Comparison of ENCODE assay signal across 22 mouse cellular contexts in the genomic region with DNA sequence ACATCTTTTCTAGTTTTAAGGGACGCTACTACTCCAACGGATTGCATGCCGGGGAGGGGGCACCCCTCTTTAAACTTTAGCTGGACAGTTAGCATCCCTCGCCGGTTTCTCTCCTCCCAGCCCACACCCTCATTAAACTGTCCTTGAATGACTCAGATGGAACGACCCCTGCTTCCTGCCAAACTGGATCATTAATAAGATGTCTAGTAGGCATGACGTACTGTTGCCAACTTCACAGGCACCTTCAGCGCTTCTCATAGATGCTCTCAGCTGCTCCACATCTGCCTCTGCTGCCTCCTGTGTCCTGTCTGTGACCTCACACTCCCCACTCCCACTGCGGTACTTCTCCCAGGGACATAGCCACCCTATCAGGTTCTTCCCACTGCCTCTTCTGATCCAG.
"Had no signal": no experiment of that assay in that cellular context is flagged by ENCODE, and none has a peak within 500 bp of the region (broad histone marks: within the 10 kb centered on the region; RNA-seq: fewer than 3 reads in every experiment).

No protein-coding gene starts in this region.

- H3K4me2 ChIP-seq: limb, embryonic 13.5 days; liver, embryonic 12.5 days; liver, embryonic 15.5 days; lung, embryonic 15.5 days; midbrain, embryonic 13.5 days; neural tube, embryonic 13.5 days; stomach, embryonic 15.5 days had no signal

- H3K9me3 ChIP-seq: limb, embryonic 10.5 days; limb, embryonic 13.5 days; liver, embryonic 12.5 days; liver, embryonic 15.5 days; lung, embryonic 15.5 days; midbrain, embryonic 10.5 days; midbrain, embryonic 13.5 days; neural tube, embryonic 13.5 days; stomach, embryonic 15.5 days had no signal

- DNase-seq: kidney, postnatal 10 days; kidney, postnatal 4 days; liver; lung, adult 18-20 months; lung, postnatal 10 days; lung, postnatal 36 days; retina, postnatal 1 day; right cerebral cortex, postnatal 25 days; spleen, adult 18-20 months had no signal

- H3K9ac ChIP-seq: limb, embryonic 13.5 days; liver, embryonic 12.5 days; liver, embryonic 15.5 days; lung, embryonic 15.5 days; midbrain, embryonic 13.5 days; neural tube, embryonic 13.5 days; stomach, embryonic 15.5 days had no signal

- H3K27ac ChIP-seq: limb, embryonic 10.5 days; limb, embryonic 13.5 days; liver, embryonic 12.5 days; liver, embryonic 15.5 days; lung, embryonic 15.5 days; midbrain, embryonic 10.5 days; midbrain, embryonic 13.5 days; neural tube, embryonic 13.5 days; stomach, embryonic 15.5 days had no signal

- H3K27me3 ChIP-seq: limb, embryonic 13.5 days; midbrain, embryonic 13.5 days; neural tube, embryonic 13.5 days had no signal

- H3K36me3 ChIP-seq: limb, embryonic 10.5 days; limb, embryonic 13.5 days; liver, embryonic 12.5 days; liver, embryonic 15.5 days; lung, embryonic 15.5 days; midbrain, embryonic 10.5 days; midbrain, embryonic 13.5 days; neural tube, embryonic 13.5 days; stomach, embryonic 15.5 days had no signal

- H3K4me3 ChIP-seq: limb, embryonic 10.5 days; limb, embryonic 13.5 days; liver, embryonic 12.5 days; liver, embryonic 15.5 days; lung, embryonic 15.5 days; megakaryocyte, embryonic 14.5 days; midbrain, embryonic 10.5 days; midbrain, embryonic 13.5 days; myocyte; neural tube, embryonic 13.5 days; stomach, embryonic 15.5 days had no signal

- ATAC-seq: intestine, postnatal 0 days; liver, embryonic 12.5 days; midbrain, embryonic 13.5 days; midbrain, embryonic 16.5 days had no signal

- H3K4me1 ChIP-seq: midbrain, embryonic 13.5 days; neural tube, embryonic 13.5 days; stomach, embryonic 15.5 days had no signal
